Mouse (Mus musculus) skeletal muscle tissue, adult 2 months (tissue): ENCODE measurements around the gene Serpinc1.

ENCODE experiments used
- DNase-seq: peaks from one replicate; pipeline ENCODE4 v3.0.0-alpha.2; 2012; ENCODE audit warnings: low read depth, low spot score

Serpinc1 gene

GRCm38 (mm10) chr1:161046972-161047371 lies 68.6 kb downstream of the Serpinc1 start:
- DNase-seq: no peak
